Mouse (Mus musculus): ENCODE data around the gene Wnt3.
A peak's percentile ranks its signal among the peaks of the same experiment; 100 is the strongest.

Wnt3 gene

DNA sequence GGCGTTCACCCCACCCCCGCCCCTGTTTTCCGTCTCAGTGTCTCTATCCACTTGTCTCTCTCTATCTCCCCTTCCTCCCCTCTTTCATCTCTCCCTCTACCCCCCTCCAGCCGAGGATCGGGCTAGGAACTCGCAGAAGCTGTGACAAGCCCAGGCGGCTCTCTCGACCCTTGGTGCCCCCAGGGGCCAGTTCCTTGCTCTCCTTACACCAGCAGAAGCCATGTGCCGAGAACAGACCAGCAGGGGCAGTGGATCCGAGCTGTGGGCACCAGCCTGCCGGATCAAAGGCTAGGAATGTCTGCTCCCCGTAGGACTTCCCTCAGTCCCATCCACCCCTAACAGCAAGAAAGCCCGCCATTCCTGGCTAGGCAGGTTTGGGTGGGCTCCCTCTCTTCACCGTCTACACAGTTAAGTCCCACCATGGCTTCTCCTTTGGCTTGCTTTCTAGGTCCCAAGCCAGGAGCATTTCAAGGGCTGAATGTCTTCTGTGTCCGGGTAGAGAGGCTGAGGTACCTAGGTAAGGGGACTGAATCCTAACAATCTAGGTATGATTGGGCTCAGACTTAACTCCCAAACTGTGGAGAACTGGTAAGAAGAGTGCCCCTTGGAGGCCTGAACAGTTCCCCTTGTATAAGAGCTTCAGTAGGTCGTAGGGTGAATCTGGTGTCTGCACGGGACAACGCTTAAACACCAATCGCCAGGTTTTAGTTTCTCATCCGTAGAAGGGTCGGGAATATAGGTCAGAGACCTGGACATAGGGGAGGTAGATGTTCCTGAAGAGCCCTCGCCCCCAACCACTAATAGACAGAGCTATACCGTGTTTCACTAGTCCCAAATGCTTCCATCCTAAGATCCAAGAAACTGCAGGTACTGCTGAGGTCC lies 1.2 kb upstream of the Wnt3 start:
- no peak for DNase-seq (ENCODE audit: extremely low read depth, low read depth)

DNA sequence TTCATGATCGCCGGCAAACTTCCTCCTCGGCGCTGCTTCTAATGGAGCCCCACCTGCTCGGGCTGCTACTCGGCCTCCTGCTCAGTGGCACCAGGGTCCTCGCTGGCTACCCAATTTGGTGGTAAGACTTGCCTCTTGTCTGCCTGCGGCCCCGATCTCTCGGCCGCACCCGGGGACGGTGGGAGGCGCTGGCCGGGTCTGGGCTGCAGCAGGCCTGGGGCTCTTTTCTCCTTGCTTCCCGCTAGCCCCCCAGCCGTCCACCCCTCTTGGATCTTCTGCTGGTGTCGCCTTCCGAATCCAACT lies 229 bp downstream of the Wnt3 start:
- DNase-seq (ENCODE audit: extremely low read depth, low read depth), result no peak

DNA sequence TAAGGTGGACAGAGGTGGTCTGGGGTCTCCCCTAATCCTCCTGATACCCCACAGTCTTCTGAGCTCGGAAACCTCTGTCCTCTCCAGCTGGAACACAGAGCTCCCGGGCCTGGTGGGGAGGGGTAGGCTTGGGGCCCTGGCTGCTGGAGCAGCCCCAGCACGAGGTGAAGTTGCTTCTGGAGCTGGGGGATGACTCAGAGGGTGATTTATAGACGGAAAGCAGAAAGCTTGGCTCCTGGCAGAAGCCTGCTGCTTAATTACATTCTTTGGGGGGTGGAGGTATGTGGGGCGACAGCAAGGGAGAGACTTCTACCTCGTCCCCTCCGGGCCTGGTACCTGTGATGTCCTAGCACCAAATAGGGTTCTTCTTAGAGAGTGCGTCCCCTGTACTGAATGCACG lies 6.2 kb downstream of the Wnt3 start:
- no peak for DNase-seq (ENCODE audit: extremely low read depth, low read depth)

DNA sequence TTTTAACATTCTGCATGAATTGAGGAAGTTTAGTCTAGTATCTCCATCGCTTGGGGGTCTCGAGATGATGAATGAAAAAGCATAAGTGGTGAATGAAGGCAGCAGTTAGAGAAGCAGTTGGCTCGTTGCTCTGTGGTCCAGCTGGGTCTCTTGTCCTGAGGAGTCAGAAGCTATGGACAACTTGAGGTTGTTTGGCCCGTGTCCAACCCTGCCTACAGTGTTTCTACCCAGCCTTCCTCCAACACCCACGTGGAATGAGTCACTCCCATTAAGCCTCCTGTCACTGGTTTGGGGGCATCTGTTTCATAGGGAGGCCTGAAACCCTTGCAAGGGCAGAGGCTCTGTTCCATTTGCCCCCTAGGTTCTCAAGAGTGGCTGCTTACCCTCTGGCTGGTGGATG lies 16.0 kb downstream of the Wnt3 start:
- DNase-seq (ENCODE audit: extremely low read depth, low read depth), result no peak

DNA sequence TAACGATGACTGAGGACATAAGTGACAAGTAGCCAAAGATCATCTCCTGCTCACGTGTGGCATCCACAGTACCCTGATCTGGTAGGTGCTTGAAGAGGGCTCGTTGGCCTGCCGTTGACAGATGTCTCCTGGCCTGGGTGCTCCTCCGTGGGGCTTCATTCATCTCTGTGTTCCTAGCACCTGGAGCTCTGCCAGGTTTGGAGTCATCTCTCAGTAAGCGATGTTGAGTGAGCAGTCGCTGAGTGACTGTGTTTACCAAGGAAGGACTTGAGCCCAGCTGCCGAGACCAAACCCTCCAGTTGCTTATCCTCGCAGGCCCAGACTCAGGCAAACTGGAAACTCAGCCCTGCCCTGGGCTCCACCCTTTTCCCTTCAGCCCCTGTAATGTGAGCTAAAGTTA lies 27.2 kb downstream of the Wnt3 start:
- DNase-seq (ENCODE audit: extremely low read depth, low read depth), result no peak

DNA sequence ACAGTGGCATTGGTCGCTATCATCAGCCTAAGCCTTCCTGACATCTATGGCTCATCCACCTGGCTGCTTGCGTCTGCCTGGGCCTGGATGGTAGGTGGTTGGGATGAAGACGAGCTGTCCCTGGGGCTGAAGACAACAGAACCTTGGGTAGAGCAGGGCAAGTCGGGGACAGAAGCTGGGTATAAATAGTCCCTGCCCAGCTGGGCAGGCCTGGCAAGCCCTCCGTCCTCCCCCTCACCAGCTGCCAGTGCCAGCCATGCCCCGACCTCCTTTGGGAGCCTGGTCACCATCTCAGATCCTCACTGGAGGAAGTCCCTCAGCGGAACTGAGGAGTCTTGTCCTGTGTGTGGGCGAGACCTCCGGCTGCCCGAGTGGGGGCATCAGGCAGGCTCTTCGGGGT lies 30.2 kb downstream of the Wnt3 start:
- no peak for DNase-seq (ENCODE audit: extremely low read depth, low read depth)

DNA sequence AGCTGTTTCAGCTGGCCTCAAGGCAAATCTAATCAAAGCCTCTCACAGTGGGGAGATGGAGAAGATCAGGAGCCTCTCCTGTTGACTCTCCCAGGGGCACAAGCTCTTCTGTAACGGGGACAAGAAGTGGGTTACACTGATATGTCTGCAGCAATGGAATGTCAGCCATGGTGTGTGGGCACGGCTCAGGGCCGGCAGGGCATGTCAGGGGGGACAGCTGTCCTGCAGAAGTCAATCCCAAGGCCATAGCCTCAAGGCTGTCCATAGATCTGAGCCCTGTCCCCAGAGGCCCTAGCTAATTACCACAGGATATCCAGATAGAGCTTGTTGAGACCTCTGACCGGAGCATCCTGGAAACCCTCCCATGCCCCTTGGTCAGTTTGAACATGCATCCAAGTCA lies 30.9 kb downstream of the Wnt3 start:
- no peak for DNase-seq (ENCODE audit: extremely low read depth, low read depth)

DNA sequence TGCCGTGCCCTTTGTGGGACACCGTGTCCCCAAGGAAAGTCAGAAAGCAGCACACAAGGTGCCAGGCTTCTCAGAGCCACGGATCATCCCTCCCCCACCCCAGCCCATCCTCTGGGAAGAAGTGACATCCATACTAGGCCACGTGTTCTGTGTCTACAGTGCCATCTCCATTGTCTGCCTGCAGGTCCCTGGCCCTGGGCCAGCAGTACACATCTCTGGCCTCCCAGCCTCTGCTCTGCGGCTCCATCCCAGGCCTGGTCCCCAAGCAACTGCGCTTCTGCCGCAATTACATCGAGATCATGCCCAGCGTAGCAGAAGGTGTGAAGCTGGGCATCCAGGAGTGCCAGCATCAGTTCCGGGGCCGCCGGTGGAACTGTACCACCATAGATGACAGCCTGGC lies 34.0 kb downstream of the Wnt3 start:
- no peak for DNase-seq (ENCODE audit: extremely low read depth, low read depth)

DNA sequence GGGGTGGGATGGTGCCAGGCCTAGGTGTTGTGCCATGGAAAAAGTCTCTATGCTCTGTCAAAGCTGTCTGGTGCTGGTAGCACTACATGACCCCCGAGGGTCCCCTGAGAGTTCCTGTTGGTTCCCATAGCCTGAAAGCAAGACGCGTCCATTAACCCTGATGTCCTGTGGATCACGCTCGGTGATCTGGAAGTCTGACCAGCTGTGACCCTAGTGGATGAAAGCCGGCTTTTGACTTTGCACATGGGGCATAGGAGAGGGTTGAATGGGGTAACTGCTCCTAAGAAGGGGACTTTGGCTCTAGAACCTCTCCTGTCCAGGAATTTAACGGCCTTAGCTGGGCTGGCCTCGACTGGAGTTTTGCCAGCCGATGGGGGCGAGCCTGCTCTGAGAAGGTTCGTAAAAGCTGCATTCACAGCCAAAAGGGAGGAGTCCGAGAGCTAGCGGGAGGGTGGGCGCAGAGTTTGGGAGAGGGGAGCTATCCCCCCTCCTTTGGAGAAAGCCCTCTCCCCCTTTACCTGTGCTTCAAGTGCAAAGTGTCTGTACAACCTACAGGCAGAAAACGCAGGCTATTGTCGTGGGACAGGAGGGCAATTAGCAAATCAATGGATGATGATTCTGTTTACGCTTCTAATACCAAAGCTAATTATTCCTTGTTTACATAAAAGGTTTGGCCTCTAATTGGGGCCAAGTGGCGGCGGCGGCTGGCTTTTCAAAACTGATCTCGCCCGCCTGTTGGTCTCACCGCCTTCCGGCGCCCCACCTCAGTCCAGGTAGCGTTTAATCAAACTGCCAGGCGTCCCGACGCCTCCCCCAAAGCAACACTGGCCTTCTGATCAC lies 35.0 kb downstream of the Wnt3 start:
- no peak for DNase-seq (ENCODE audit: extremely low read depth, low read depth)

DNA sequence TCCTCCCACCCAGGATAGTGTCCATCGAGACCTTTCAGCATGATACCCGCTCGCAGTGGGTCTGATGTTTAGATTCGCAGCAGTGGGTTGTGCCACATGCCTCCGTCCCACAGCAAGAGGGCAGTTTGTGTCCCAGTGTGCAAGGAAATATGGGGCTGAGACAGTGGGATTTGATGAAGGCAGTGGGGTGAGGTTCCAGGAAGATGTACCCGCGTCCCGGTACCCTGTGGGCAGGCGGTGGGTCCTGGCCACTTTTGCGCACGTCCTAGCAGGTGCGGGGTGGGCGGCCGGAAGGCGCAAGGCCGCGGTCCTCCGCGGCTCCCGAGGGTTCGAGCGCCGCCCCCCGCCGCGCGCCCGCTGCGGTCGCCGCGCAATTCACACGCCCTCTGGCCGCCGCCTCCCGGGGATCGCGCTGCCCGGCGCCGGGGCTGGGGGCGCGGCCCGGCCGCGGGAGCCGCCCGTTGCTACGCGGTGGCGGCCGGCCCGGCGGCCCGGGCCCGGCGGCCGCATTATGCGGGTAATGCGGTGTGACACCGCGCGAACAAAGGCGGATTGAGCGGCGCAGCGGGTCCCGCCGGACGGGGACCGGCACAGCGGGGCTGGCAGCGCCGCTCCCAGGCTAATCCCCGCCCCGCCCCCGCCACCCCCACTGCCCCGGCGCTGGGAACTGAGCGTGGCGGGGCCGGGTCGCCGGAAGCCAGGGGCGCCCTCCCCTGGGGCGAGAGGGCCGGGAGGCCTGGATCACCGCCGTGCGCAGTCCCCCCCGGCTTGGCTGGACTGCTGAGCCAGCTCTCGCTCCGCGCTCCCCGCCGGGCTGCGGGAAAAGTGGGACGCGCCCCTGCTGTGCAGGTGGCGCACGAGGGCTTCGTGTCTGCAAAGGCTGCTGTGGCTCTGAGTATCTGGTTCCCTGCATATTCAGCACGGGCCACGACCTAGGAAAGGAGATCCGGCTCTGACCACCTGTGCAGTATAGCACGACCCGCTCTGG lies 36.0 kb downstream of the Wnt3 start:
- no peak for DNase-seq (ENCODE audit: extremely low read depth, low read depth)

DNA sequence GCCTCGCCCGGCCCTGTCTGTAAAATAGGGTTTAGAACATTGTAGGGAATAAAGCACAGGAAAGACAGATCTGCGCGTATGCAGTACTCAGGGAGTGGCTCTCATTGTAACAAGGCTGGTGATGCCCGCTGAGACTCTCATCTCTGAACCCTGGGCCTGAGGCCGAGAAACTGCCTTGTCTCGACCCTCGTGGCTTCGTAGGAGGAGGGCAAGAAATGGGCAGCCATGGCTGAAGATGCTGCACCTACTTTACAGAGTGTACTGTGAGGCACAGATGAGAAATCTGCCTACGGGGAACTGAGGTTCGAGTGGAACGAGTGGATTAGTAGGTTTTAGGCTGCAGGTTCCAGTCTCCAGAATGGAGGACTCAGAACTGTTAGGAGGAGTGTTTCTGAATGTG lies 36.7 kb downstream of the Wnt3 start:
- DNase-seq (ENCODE audit: extremely low read depth, low read depth), result no peak

DNA sequence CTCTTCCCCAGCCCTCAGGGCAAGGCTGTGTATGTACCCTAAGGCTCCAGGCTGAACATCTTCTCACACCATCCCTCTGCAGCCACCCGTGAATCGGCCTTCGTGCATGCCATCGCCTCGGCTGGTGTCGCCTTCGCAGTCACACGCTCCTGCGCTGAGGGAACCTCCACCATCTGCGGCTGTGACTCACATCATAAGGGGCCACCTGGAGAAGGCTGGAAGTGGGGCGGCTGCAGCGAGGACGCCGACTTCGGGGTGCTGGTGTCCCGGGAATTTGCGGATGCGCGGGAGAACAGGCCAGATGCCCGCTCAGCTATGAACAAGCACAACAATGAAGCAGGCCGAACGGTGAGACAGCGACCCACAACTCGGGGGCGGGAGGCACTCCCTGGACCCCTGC lies 37.3 kb downstream of the Wnt3 start:
- no peak for DNase-seq (ENCODE audit: extremely low read depth, low read depth)

DNA sequence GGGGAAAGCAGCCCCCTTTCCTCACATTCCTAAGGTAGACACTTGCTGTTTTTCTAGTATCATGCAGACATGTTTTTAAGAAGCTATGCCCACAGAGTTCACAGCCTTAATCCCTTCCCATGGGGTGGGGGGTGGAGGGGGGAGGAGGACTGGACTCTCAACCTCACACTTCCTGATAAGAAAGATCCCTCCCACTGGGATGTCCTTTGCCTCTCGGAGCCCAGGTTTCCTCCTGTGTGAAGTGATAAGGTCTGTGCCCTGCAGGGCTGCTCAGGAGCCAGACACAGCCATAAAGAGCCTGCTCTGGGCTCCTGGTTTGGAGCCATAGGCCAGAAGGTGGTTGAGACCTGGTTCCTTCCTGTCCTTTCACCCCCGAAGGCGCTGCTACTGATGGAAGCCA lies 40.9 kb downstream of the Wnt3 start:
- DNase-seq (ENCODE audit: extremely low read depth, low read depth), result peak; percentile 0

DNA sequence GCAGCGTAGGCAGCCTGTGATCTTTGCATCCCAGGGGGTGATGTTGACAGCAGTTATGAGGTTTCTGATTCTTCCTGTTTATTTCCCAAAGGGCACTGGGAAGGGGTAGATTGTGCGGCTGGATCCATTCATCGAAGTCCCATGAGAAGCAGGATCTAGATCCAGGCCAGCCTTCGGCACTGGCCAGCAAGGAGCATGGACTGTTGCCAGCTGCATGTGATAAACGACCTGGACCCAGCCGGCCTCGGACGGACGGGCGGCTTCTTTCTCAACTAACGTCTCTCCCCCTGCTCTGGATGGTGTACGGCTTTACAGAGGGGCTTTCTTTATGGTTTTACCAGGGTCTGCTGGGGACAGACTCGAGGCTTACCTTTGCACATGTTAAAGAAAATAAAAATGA lies 42.0 kb downstream of the Wnt3 start:
- no peak for DNase-seq (ENCODE audit: extremely low read depth, low read depth)

DNA sequence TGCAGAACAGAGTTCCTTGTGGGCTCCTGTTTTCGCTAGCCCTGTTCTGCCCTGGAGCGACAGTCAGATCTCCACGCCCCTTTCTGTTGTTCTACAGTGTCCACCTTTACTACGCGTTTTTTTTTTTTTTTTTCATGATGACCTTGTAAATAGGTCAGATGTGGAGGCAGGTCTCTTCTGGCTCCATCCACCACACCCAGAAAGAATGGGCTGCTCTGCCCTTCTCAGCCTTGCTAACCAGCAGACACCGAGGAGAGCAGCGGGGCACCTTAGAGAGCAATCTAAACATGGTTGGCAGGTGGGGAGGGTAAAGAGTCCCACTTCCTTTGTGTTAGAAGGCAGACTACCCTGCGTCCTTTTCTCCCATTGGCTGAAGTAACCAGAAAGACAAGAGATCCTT lies 42.8 kb downstream of the Wnt3 start:
- no peak for DNase-seq (ENCODE audit: extremely low read depth, low read depth)

DNA sequence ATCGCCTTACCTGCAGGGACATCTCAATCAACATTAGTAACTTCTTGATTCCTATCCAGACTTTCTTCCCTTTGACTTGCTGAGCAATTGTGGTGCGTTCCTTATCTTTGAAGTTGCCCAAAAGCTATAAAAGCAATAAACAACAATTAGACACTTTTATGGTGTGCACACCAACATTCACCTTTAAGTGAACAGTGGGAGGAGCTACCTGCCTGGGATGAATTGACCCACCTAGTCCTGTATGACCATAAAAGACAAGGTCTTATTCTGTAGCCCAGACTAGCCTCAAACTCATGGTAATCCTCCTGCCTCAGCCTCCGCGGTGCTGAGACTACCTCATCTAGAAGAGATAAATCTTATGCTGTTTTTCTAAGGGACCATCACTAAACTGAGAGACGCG lies 53.3 kb downstream of the Wnt3 start:
- DNase-seq (ENCODE audit: extremely low read depth, low read depth), result no peak

DNA sequence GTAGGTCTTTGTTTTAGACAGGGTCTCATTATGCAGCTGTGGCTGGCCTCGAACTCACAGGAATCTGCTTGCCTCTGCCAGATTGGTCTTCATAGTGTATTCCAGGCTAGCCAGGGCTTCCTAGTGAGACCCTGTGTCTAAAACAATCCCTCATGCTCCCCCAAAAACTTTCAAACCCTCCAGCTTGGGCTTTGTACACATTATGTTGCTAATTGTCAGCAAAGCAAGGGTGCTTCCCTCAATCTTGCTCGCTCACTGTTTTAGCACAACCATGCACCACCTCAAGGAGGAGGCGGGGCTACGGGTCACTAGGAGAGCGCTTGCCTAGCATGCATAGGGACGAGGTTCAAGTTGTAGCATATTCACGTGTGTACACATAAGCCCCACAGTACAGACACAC lies 54.9 kb downstream of the Wnt3 start:
- no peak for DNase-seq (ENCODE audit: extremely low read depth, low read depth)

DNA sequence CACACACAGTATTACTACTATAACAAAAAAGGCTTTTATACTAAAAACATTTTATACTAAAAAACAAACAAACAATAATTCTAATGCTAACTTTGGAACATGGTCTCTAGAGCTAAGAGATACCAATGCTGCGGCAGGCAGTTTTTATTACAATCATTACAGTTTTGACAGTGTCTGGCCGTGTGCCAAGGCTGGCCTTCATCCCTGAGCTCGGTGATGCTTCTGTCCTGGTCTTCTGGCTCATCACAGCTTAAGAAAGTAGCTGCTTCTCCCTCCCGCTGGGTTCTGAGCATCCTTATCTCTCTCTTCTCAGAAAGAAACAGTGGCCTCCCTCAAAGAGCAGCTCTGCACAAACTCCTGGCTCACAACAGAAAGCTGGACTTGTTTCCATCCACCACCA lies 56.0 kb downstream of the Wnt3 start:
- no peak for DNase-seq (ENCODE audit: extremely low read depth, low read depth)

DNA sequence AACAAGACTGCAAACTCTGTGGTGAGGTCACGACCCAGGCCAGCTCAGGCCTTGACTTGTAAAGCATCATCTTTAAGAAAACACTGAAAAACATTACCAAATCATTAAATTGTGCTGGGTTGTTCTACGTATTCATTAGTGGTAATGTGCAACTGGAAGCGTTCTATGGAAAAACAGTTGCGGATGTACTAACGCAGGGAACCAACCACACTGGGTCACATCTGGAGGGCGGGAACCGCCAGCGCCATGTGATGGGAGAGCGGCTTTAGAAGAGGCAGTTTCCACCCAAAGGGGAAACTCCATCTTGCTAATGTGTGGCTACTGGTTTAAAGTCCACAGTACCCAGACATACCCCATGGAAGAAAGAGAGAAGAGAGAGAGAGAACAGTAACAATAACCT lies 56.5 kb downstream of the Wnt3 start:
- DNase-seq (ENCODE audit: extremely low read depth, low read depth), result no peak

DNA sequence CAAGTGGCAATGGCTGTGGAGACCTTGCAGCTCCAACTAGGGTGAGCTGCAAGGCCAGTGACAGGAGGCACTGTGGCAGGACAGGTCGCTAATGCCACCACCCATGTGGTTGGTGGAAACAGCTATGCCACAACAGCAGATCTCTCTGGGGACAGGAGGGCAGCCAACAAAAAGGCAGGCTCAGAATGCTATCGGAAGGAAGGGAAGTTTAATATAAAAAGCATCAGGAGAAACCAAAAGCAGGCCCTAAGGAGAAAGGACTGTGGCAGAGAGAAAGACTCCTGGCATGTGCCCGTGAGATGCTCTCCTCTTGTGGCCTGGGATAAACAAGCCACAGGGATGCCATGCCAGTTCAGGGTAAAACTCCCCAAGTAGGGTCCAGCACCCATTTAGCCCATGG lies 57.8 kb downstream of the Wnt3 start:
- no peak for DNase-seq (ENCODE audit: extremely low read depth, low read depth)

DNA sequence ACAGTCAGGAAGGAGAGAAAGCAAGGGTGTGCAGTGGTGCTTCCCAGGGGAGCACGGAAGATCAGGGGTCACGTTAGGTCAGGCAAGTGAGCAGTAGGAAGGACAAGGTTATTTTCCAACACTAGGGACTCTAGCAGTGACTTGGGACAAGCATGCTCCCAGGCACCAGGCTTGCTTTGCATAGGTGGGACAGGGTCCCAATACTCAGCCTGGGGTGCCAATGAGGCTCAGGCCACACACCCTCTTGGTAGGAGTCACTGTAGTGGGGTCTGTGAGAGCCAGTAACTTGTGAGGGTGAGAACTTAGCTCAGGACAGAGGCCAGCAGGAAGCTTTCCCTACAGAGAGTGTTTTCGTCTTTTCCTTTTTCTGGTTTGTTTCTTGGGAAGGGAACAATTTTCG lies 58.4 kb downstream of the Wnt3 start:
- no peak for DNase-seq (ENCODE audit: extremely low read depth, low read depth)

DNA sequence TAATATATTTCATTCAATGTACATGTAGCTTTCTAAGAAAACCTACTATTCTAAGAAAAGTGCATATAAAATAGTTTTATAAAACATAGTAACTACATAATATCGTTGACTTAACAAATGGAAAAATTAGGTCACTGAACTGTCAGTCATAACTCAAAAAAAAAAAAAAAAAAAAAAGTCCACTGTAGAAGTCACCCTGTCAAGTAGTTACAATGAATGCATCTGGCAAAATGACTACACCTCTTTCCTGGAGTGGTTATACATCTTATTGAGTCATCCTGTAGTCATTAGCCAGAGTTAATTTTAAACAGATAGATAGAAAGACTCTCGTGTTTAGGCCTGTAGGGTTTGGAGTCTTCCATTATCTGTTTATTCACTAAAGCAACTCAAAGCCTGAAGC lies 65.0 kb downstream of the Wnt3 start:
- DNase-seq (ENCODE audit: extremely low read depth, low read depth), result no peak
